Mouse (Mus musculus): ENCODE data around the gene Gab2. TPM values are rescaled to one million over a fixed set of nuclear protein-coding genes. Genes with fewer than 3 reads are reported as not detected.

Gab2 gene
- polyA plus RNA-seq, 1 experiment: 6.2 TPM

DNA sequence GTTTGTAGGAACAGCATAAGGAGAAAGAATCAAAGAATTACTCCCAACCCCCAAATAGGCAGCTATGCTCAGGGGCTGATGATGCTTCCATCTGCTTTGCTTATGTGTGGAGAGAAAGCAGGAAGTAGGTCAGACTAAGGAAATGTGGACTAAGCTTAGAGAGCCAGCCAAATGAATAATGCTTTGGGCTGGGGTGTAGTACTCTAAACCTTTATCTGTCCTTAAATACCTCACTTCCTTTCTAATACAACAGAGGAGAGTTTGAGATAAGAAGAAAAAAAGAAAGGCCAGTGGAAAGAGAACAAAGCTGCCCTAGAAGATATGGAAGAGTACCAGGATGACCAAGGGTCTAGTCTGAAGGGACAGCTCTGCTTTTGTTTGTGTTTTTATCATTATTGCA, 189.0 kb downstream of the Gab2 start:
- no peak for DNase-seq
- Histone ChIP-seq H3K36me3 (ENCODE audit: control insufficient read depth, insufficient read depth, low read length) (no peaks in the 10 kb centered on the region), H3K27me3 (ENCODE audit: control insufficient read depth, insufficient read depth, low read length) (no peaks in the 10 kb centered on the region), H3K27ac (ENCODE audit: control insufficient read depth, insufficient read depth, low read length) (no peak overlapping the region), H3K4me1 (replicated peaks; ENCODE audit: control insufficient read depth, insufficient read depth, low read length) (no peaks in the 10 kb centered on the region), H3K4me3 (ENCODE audit: control insufficient read depth, insufficient read depth, low read length) (no peak overlapping the region)
- TF ChIP-seq CTCF (IDR thresholded peaks at IDR 0.05; ENCODE audit: borderline replicate concordance, control insufficient read depth, extremely low read depth, insufficient read depth, low read length, poor library complexity) (no peak), POLR2A (IDR thresholded peaks at IDR 0.05; ENCODE audit: control insufficient read depth, extremely low read depth, insufficient read depth, low read length, poor library complexity) (no peak)

DNA sequence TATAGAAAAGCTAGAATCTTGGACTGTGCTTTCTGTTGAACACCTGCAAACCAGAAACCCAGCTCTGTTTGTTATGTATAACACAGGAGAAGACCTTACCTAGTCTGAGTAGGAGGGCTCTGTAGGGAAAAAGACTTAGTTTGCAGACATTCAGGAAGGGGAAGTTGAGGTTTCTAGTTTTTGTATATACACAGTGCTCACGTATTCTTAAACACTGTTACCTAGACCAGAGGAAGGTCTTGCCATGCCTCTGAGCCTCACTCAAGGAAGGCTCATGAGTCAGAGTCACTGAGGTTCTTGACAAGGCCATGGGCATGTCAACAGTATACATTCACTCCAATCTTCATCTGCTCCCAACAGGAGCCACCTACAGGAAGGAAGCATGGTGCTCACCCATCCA, 189.7 kb downstream of the Gab2 start:
- H3K27ac ChIP-seq (ENCODE audit: control insufficient read depth, insufficient read depth, low read length): no peak overlapping the region
- H3K27me3 ChIP-seq (ENCODE audit: control insufficient read depth, insufficient read depth, low read length): no peaks in the 10 kb centered on the region
- no peak for DNase-seq
- no peaks in the 10 kb centered on the region for H3K36me3 ChIP-seq (ENCODE audit: control insufficient read depth, insufficient read depth, low read length)
- WGBS: 43% methylated on average over 1 of the region's 1 CpGs
- H3K4me3 ChIP-seq (ENCODE audit: control insufficient read depth, insufficient read depth, low read length): no peak overlapping the region
- TF ChIP-seq CTCF (IDR thresholded peaks at IDR 0.05; ENCODE audit: borderline replicate concordance, control insufficient read depth, extremely low read depth, insufficient read depth, low read length, poor library complexity) (no peak), POLR2A (IDR thresholded peaks at IDR 0.05; ENCODE audit: control insufficient read depth, extremely low read depth, insufficient read depth, low read length, poor library complexity) (no peak)
- H3K4me1 ChIP-seq (replicated peaks; ENCODE audit: control insufficient read depth, insufficient read depth, low read length): no peaks in the 10 kb centered on the region

DNA sequence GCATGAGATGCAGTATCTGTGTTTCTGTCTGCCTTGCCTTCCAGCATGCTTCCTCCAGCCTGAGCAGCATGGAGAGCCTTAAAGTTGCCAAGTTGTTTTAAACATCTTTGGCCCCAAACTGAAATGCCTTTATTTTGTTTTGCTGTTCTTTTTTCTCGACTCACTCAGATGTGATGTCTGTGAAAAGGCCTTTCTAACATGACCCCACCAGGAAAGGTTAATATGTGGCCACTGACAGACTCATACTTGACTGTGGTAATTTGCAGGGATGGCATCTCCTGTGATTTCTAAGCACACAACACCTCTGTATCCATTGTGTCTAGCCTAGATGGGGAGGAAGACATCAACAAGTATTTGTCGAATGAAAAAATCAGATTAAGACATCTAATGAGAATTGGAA, 215.6 kb downstream of the Gab2 start:
- Histone ChIP-seq H3K27ac (ENCODE audit: control insufficient read depth, insufficient read depth, low read length) (no peak overlapping the region), H3K27me3 (ENCODE audit: control insufficient read depth, insufficient read depth, low read length) (no peaks in the 10 kb centered on the region), H3K4me1 (replicated peaks; ENCODE audit: control insufficient read depth, insufficient read depth, low read length) (no peaks in the 10 kb centered on the region), H3K36me3 (ENCODE audit: control insufficient read depth, insufficient read depth, low read length) (no peaks in the 10 kb centered on the region), H3K4me3 (ENCODE audit: control insufficient read depth, insufficient read depth, low read length) (no peak overlapping the region)
- no peak for DNase-seq
- 71% methylated on average over 2 of the region's 2 CpGs for WGBS
- TF ChIP-seq POLR2A (IDR thresholded peaks at IDR 0.05; ENCODE audit: control insufficient read depth, extremely low read depth, insufficient read depth, low read length, poor library complexity) (no peak), CTCF (IDR thresholded peaks at IDR 0.05; ENCODE audit: borderline replicate concordance, control insufficient read depth, extremely low read depth, insufficient read depth, low read length, poor library complexity) (no peak)

DNA sequence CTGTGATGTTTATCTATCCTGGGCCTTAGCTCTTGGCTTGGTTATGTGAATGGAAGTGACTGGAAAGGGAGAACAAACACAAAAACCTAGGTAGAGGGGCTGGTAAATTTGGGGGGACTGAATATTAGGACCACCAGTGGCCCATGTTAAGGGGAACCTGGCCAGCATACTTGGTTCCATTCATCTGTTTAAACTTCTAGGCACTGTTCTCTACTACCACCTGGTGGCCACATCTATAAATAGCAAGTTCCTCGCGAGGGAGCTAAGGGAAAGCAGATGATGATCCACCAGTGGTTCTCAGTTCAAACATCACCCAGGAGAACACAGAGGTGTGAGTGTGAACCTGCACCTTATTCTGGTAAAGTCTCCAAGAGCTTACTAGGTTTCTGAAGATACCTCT, 216.1 kb downstream of the Gab2 start:
- Histone ChIP-seq H3K27me3 (ENCODE audit: control insufficient read depth, insufficient read depth, low read length) (no peaks in the 10 kb centered on the region), H3K4me3 (ENCODE audit: control insufficient read depth, insufficient read depth, low read length) (no peak overlapping the region), H3K4me1 (replicated peaks; ENCODE audit: control insufficient read depth, insufficient read depth, low read length) (no peaks in the 10 kb centered on the region), H3K36me3 (ENCODE audit: control insufficient read depth, insufficient read depth, low read length) (no peaks in the 10 kb centered on the region), H3K27ac (ENCODE audit: control insufficient read depth, insufficient read depth, low read length) (no peak overlapping the region)
- 0% methylated on average over 2 of the region's 2 CpGs for WGBS
- DNase-seq: peak; percentile 42
- TF ChIP-seq POLR2A (IDR thresholded peaks at IDR 0.05; ENCODE audit: control insufficient read depth, extremely low read depth, insufficient read depth, low read length, poor library complexity) (no peak), CTCF (IDR thresholded peaks at IDR 0.05; ENCODE audit: borderline replicate concordance, control insufficient read depth, extremely low read depth, insufficient read depth, low read length, poor library complexity) (no peak)

DNA sequence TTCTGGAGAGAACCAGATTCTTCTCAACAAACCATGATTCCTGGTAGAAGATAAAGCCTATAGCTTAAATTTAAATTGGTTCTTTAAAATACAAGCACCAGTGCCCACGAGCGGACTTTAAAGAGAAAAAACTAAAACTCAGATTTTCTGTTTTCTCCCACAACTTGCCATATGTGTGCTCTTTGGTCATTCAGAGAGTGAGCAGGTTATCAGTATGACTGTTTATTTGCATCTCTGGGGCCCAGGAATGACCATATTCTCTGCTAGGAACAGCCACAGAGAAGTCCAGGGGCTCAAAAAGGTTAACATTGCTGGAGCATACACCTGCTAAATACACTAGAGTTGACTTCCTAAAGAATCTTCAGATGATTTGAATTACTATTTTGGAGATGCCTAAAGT, 216.9 kb downstream of the Gab2 start:
- H3K27ac ChIP-seq (ENCODE audit: control insufficient read depth, insufficient read depth, low read length): no peak overlapping the region
- no peaks in the 10 kb centered on the region for H3K27me3 ChIP-seq (ENCODE audit: control insufficient read depth, insufficient read depth, low read length)
- 96% methylated on average over 2 of the region's 2 CpGs for WGBS
- TF ChIP-seq POLR2A (IDR thresholded peaks at IDR 0.05; ENCODE audit: control insufficient read depth, extremely low read depth, insufficient read depth, low read length, poor library complexity) (no peak), CTCF (IDR thresholded peaks at IDR 0.05; ENCODE audit: borderline replicate concordance, control insufficient read depth, extremely low read depth, insufficient read depth, low read length, poor library complexity) (no peak)
- H3K4me1 ChIP-seq (replicated peaks; ENCODE audit: control insufficient read depth, insufficient read depth, low read length): no peaks in the 10 kb centered on the region
- no peak overlapping the region for H3K4me3 ChIP-seq (ENCODE audit: control insufficient read depth, insufficient read depth, low read length)
- no peaks in the 10 kb centered on the region for H3K36me3 ChIP-seq (ENCODE audit: control insufficient read depth, insufficient read depth, low read length)
- DNase-seq: no peak

DNA sequence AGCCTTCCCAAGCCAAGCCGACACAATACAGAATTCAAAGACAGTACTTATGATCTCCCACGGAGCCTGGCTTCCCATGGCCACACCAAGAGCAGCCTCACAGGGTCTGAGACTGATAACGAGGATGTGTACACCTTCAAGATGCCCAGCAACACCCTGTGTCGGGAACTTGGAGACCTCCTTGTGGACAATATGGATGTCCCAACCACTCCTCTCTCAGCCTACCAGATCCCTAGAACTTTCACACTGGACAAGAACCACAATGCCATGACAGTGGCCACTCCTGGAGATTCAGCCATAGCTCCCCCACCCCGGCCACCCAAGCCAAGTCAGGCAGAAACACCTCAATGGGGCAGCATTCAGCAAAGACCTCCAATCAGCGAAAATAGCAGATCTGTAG, 217.6 kb downstream of the Gab2 start:
- no peak for TF ChIP-seq POLR2A (IDR thresholded peaks at IDR 0.05; ENCODE audit: control insufficient read depth, extremely low read depth, insufficient read depth, low read length, poor library complexity)
- Histone ChIP-seq H3K27me3 (ENCODE audit: control insufficient read depth, insufficient read depth, low read length) (no peaks in the 10 kb centered on the region), H3K4me1 (replicated peaks; ENCODE audit: control insufficient read depth, insufficient read depth, low read length) (no peaks in the 10 kb centered on the region), H3K36me3 (ENCODE audit: control insufficient read depth, insufficient read depth, low read length) (no peaks in the 10 kb centered on the region), H3K4me3 (ENCODE audit: control insufficient read depth, insufficient read depth, low read length) (no peak overlapping the region), H3K27ac (ENCODE audit: control insufficient read depth, insufficient read depth, low read length) (no peak overlapping the region)
- WGBS: 94% methylated on average over 6 of the region's 6 CpGs
- no peak for DNase-seq

DNA sequence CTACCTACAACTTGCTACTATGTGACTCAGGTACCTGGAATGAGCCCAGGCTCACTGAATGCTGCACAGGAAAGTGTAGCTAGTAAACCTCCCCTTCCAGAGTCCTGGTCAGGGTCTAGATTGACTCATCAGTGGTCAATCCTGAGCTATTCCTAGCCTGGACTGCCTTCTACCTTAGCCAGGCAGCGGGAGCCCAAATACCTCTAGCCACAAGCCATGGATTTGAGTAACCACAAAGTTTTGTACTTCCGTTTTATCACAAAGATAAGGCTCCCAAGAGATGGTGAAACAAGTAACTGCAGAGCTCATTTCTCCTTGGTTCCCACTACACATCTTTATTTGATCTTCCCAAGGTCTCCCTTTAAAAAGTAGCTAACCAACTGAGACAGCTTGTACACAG, 219.5 kb downstream of the Gab2 start:
- Histone ChIP-seq H3K4me1 (replicated peaks; ENCODE audit: control insufficient read depth, insufficient read depth, low read length) (no peaks in the 10 kb centered on the region), H3K4me3 (ENCODE audit: control insufficient read depth, insufficient read depth, low read length) (no peak overlapping the region), H3K36me3 (ENCODE audit: control insufficient read depth, insufficient read depth, low read length) (no peaks in the 10 kb centered on the region), H3K27ac (ENCODE audit: control insufficient read depth, insufficient read depth, low read length) (no peak overlapping the region), H3K27me3 (ENCODE audit: control insufficient read depth, insufficient read depth, low read length) (no peaks in the 10 kb centered on the region)
- no peak for TF ChIP-seq POLR2A (IDR thresholded peaks at IDR 0.05; ENCODE audit: control insufficient read depth, extremely low read depth, insufficient read depth, low read length, poor library complexity)
- no peak for TF ChIP-seq CTCF (IDR thresholded peaks at IDR 0.05; ENCODE audit: borderline replicate concordance, control insufficient read depth, extremely low read depth, insufficient read depth, low read length, poor library complexity)
- no peak for DNase-seq
- 63% methylated on average over 2 of the region's 2 CpGs for WGBS
